Comparison of ENCODE assay signal across 18 mouse cellular contexts in genomic region chr5:88915082-88915481, GRCm38 (mm10).
DNase-seq lines count a peak whose midpoint lies in the region; ATAC-seq lines count a peak whose summit lies in the region.
"Had no signal": no experiment of that assay in that cellular context is flagged by ENCODE, and none has a peak within 500 bp of the region (broad histone marks: within the 10 kb centered on the region; RNA-seq: fewer than 3 reads in every experiment).

No protein-coding gene starts in this region.

- peak; percentile 64; the same call in 1 of the 2 replicates for ATAC-seq in cerebellum, adult (ENCODE audit: insufficient number of reproducible peaks, low FRiP score, low TSS enrichment)
- ATAC-seq: CD4-positive, CD25-positive, alpha-beta regulatory T cell, adult 4 months; forebrain, embryonic 14.5 days; hindbrain, postnatal 0 days had no signal

- DNase-seq in cerebellum, postnatal 4 days (ENCODE audit: low spot score in 2 of 2), result no peak
- DNase-seq in brain, adult 2 months (ENCODE audit: low read depth, low spot score), result peak; percentile 47
- DNase-seq in cerebellum, adult 8-10 months, result peak; percentile 48
- peak; percentile 49 to 60 for DNase-seq in cerebellum, postnatal 14 days
- DNase-seq in urinary bladder, adult 18-20 months (ENCODE audit: low spot score in 2 of 2), result no peak
- no peak for DNase-seq in right cerebral cortex, postnatal 25 days
- no peak for DNase-seq in right cerebral cortex, adult 2 months (ENCODE audit: low spot score in 2 of 2)
- DNase-seq: adrenal gland, postnatal 10 days; B cell, adult 2 months; gastrocnemius, adult 2 months; gastrocnemius, postnatal 25 days; heart, postnatal 10 days; heart, postnatal 4 days; kidney, adult 11 months had no signal

Comparison
In these comparisons a context has a peak if more than half of its experiments do, and no peak if none do; other contexts are left out.
1. DNase-seq: peak in brain, adult 2 months (single experiment), cerebellum, adult 8-10 months (single experiment) and cerebellum, postnatal 14 days (2 of 2); none in cerebellum, postnatal 4 days (0 of 2), urinary bladder, adult 18-20 months (0 of 2), right cerebral cortex, postnatal 25 days (single experiment) and right cerebral cortex, adult 2 months (0 of 2).